In genomic region chr10:80150226-80151210, GRCm38 (mm10) we compare ENCODE assay signal across 8 mouse cellular contexts. TPM values are rescaled to one million over a fixed set of nuclear protein-coding genes. Genes with fewer than 3 reads are reported as not detected.
DNase-seq lines count a peak whose midpoint lies in the region; ATAC-seq and TF ChIP-seq lines count a peak whose summit lies in the region.

No protein-coding gene starts in this region.

- intact Hi-C loops in gastrocnemius, adult 2 months (cut with DNase I), result no loop called here

- H3K27ac ChIP-seq in gastrocnemius, adult 2 months, result peak overlapping the region; percentile 100
- H3K27ac ChIP-seq in embryonic facial prominence, embryonic 13.5 days, result peak overlapping the region; percentile 100
- H3K27ac ChIP-seq in hindbrain, embryonic 12.5 days, result peak overlapping the region; percentile 100

- peak overlapping the region; percentile 96 for H3K9ac ChIP-seq in embryonic facial prominence, embryonic 13.5 days
- peak overlapping the region; percentile 100 for H3K9ac ChIP-seq in hindbrain, embryonic 12.5 days

- ATAC-seq in embryonic facial prominence, embryonic 13.5 days (ENCODE audit: insufficient number of reproducible peaks, insufficient read depth, low FRiP score, low TSS enrichment, low read depth), result no peak
- no peak for ATAC-seq in hindbrain, embryonic 12.5 days (ENCODE audit: low FRiP score)

- H3K9me3 ChIP-seq in embryonic facial prominence, embryonic 13.5 days, result no peaks in the 10 kb centered on the region
- H3K9me3 ChIP-seq in hindbrain, embryonic 12.5 days (replicated peaks), result no peaks in the 10 kb centered on the region

- H3K36me3 ChIP-seq in embryonic facial prominence, embryonic 13.5 days, result peaks cover 66% of the 10 kb centered on the region
- H3K36me3 ChIP-seq in hindbrain, embryonic 12.5 days, result peaks cover 46% of the 10 kb centered on the region

- peak overlapping the region; percentile 98 for H3K4me2 ChIP-seq in embryonic facial prominence, embryonic 13.5 days
- H3K4me2 ChIP-seq in hindbrain, embryonic 12.5 days (replicated peaks), result peak overlapping the region; percentile 99

- H3K4me1 ChIP-seq in embryonic facial prominence, embryonic 13.5 days, result peaks cover 63% of the 10 kb centered on the region
- H3K4me1 ChIP-seq in hindbrain, embryonic 12.5 days, result peaks cover 57% of the 10 kb centered on the region

- under 1% methylated on average over 59 of the region's 71 CpGs for WGBS in embryonic facial prominence, embryonic 13.5 days
- WGBS in hindbrain, embryonic 12.5 days, result under 1% methylated on average over 42 of the region's 71 CpGs

- H3K27me3 ChIP-seq in embryonic facial prominence, embryonic 13.5 days, result no peaks in the 10 kb centered on the region
- no peaks in the 10 kb centered on the region for H3K27me3 ChIP-seq in hindbrain, embryonic 12.5 days

- TF ChIP-seq CTCF in gastrocnemius, adult 2 months (IDR thresholded peaks at IDR 0.05), result no peak

- H3K4me3 ChIP-seq in gastrocnemius, adult 2 months, result peak overlapping the region; percentile 89
- peak overlapping the region; percentile 97 for H3K4me3 ChIP-seq in embryonic facial prominence, embryonic 13.5 days
- H3K4me3 ChIP-seq in hindbrain, embryonic 12.5 days, result peak overlapping the region; percentile 99

- peak; percentile 60 for DNase-seq in gastrocnemius, adult 2 months
- DNase-seq in gastrocnemius, postnatal 4 days (ENCODE audit: low spot score in 2 of 2), result no peak
- DNase-seq in R1 (ENCODE audit: low read depth, low spot score) (peak; percentile 62), liver (peak; percentile 68)
- DNase-seq in natural killer cell, adult 2 months (ENCODE audit: low spot score in 2 of 2), result peak; percentile 53 to 67
- peak; percentile 81 to 85 for DNase-seq in thymus, postnatal 10 days (ENCODE audit: low spot score in 2 of 2)

RNA-seq across cellular contexts. Expression of gene Midn, which starts 2.4 kb away (rescaled TPM):
- 10 to 100 TPM; 34.3 to 39.8 TPM for total RNA-seq in gastrocnemius, adult 2 months (2021)
- 10 to 100 TPM; 67.7 to 74.0 TPM for total RNA-seq in gastrocnemius, postnatal 4 days (2021)
- polyA plus RNA-seq in embryonic facial prominence, embryonic 13.5 days (2015; fragmentation: Nextera tagmentation; extraction: Ambion mirVana), result 21.2 and 25.7 TPM in 2 replicates
- polyA plus RNA-seq in hindbrain, embryonic 12.5 days (2016; fragmentation: Nextera tagmentation; extraction: Ambion mirVana), result 42.1 and 54.5 TPM in 2 replicates

RNA-seq across cellular contexts. Expression of gene Cbarp, which starts 9.9 kb away (rescaled TPM):
- total RNA-seq in gastrocnemius, adult 2 months (2021), result 1 to 10 TPM; 1.8 to 2.3 TPM
- total RNA-seq in gastrocnemius, postnatal 4 days (2021), result 1 to 10 TPM; 2.2 to 2.7 TPM
- 6.8 and 9.8 TPM in 2 replicates for polyA plus RNA-seq in embryonic facial prominence, embryonic 13.5 days (2015; fragmentation: Nextera tagmentation; extraction: Ambion mirVana)
- 18.4 and 22.3 TPM in 2 replicates for polyA plus RNA-seq in hindbrain, embryonic 12.5 days (2016; fragmentation: Nextera tagmentation; extraction: Ambion mirVana)

RNA-seq across cellular contexts. Expression of gene Atp5d, which starts 12.1 kb away (rescaled TPM):
- 100 to 1,000 TPM; 535 to 725 TPM for total RNA-seq in gastrocnemius, adult 2 months (2021)
- total RNA-seq in gastrocnemius, postnatal 4 days (2021), result 100 to 1,000 TPM; 522 to 564 TPM
- polyA plus RNA-seq in embryonic facial prominence, embryonic 13.5 days (2015; fragmentation: Nextera tagmentation; extraction: Ambion mirVana), result 491 and 513 TPM in 2 replicates
- polyA plus RNA-seq in hindbrain, embryonic 12.5 days (2016; fragmentation: Nextera tagmentation; extraction: Ambion mirVana), result 351 and 385 TPM in 2 replicates

RNA-seq across cellular contexts. Expression of gene Cirbp, which starts 15.3 kb away (rescaled TPM):
- total RNA-seq in gastrocnemius, adult 2 months (2021), result 10 to 100 TPM; 22.1 to 30.7 TPM
- 100 to 1,000 TPM; 107 to 153 TPM for total RNA-seq in gastrocnemius, postnatal 4 days (2021)
- polyA plus RNA-seq in embryonic facial prominence, embryonic 13.5 days (2015; fragmentation: Nextera tagmentation; extraction: Ambion mirVana), result 142 and 162 TPM in 2 replicates
- polyA plus RNA-seq in hindbrain, embryonic 12.5 days (2016; fragmentation: Nextera tagmentation; extraction: Ambion mirVana), result 235 and 271 TPM in 2 replicates

RNA-seq across cellular contexts. Expression of gene 1600002K03Rik, which starts 22.2 kb away (rescaled TPM):
- total RNA-seq in gastrocnemius, adult 2 months (2021), result 1 to 10 TPM; 6.6 to 7.1 TPM
- total RNA-seq in gastrocnemius, postnatal 4 days (2021), result 1 to 10 TPM; 3.4 to 3.8 TPM
- polyA plus RNA-seq in embryonic facial prominence, embryonic 13.5 days (2015; fragmentation: Nextera tagmentation; extraction: Ambion mirVana), result 11.0 and 11.6 TPM in 2 replicates
- 12.0 and 13.3 TPM in 2 replicates for polyA plus RNA-seq in hindbrain, embryonic 12.5 days (2016; fragmentation: Nextera tagmentation; extraction: Ambion mirVana)

Comparison
In these comparisons a context has a peak if more than half of its experiments do, and no peak if none do; other contexts are left out.
1. DNase-seq: peak in gastrocnemius, adult 2 months (single experiment), R1 (single experiment), liver (single experiment), natural killer cell, adult 2 months (2 of 2) and thymus, postnatal 10 days (2 of 2); none in gastrocnemius, postnatal 4 days (0 of 2).
2. Peak in every context shown above with its lines, with median percentiles within 50 percentile points of each other: H3K27ac ChIP-seq and H3K4me3 ChIP-seq.